Mouse (Mus musculus) right cerebral cortex, postnatal 36 days (tissue): ENCODE measurements around the gene Slc35f6.
"Not testable (repeated sequence)": the region's sequence is repeated elsewhere in the genome, so short reads cannot be mapped to it uniquely, and the experiment has no call there.

Experiments
- DNase-seq, 2 experiments: peaks; one replicate each; pipeline ENCODE4 v3.0.0; 2022; ENCODE audit warnings: low spot score in 2 of 2, mixed read lengths in 1 of 2

The Slc35f6 gene

GRCm38 (mm10) chr5:30700361-30701000 is 52.7 kb downstream of the Slc35f6 start:
- DNase-seq = no peak

GRCm38 (mm10) chr5:30701373-30701772 is 53.6 kb downstream of the Slc35f6 start:
- DNase-seq = not testable (repeated sequence)

GRCm38 (mm10) chr5:30701866-30702265 is 54.1 kb downstream of the Slc35f6 start:
- no peak for DNase-seq
